Mouse (Mus musculus): ENCODE measurements around the gene Chst11. TPM values are rescaled to one million over a fixed set of nuclear protein-coding genes. Genes with fewer than 3 reads are reported as not detected.

Chst11 gene
- total RNA-seq, 1 experiment from 2014 or later = 31.9 TPM

- ATAC-seq (ENCODE audit: extremely low read depth, insufficient number of reproducible peaks, low FRiP score, poor library complexity, severe bottlenecking) = no peak
Observed at GRCm38 (mm10) chr10:83151896-83152685, 166.8 kb downstream of the Chst11 start.

GRCm38 (mm10) chr10:83152723-83153122 lies 167.4 kb downstream of the Chst11 start:
- no peak for ATAC-seq (ENCODE audit: extremely low read depth, insufficient number of reproducible peaks, low FRiP score, poor library complexity, severe bottlenecking)

GRCm38 (mm10) chr10:83153374-83153773 lies 168.1 kb downstream of the Chst11 start:
- ATAC-seq (ENCODE audit: extremely low read depth, insufficient number of reproducible peaks, low FRiP score, poor library complexity, severe bottlenecking) = no peak

- peak; percentile 82 for ATAC-seq (ENCODE audit: extremely low read depth, insufficient number of reproducible peaks, low FRiP score, poor library complexity, severe bottlenecking)
Observed at GRCm38 (mm10) chr10:83153887-83154286, 168.6 kb downstream of the Chst11 start.

GRCm38 (mm10) chr10:83157289-83157688 lies 172.0 kb downstream of the Chst11 start:
- ATAC-seq (ENCODE audit: extremely low read depth, insufficient number of reproducible peaks, low FRiP score, poor library complexity, severe bottlenecking) = no peak

- no peak for ATAC-seq (ENCODE audit: extremely low read depth, insufficient number of reproducible peaks, low FRiP score, poor library complexity, severe bottlenecking)
Observed at GRCm38 (mm10) chr10:83158322-83158721, 173.0 kb downstream of the Chst11 start.

- no peak for ATAC-seq (ENCODE audit: extremely low read depth, insufficient number of reproducible peaks, low FRiP score, poor library complexity, severe bottlenecking)
Observed at GRCm38 (mm10) chr10:83159229-83159628, 173.9 kb downstream of the Chst11 start.

- ATAC-seq (ENCODE audit: extremely low read depth, insufficient number of reproducible peaks, low FRiP score, poor library complexity, severe bottlenecking) = no peak
Observed at GRCm38 (mm10) chr10:83161656-83162365, 176.5 kb downstream of the Chst11 start.

GRCm38 (mm10) chr10:83163946-83164345 lies 178.6 kb downstream of the Chst11 start:
- ATAC-seq (ENCODE audit: extremely low read depth, insufficient number of reproducible peaks, low FRiP score, poor library complexity, severe bottlenecking) = no peak

- ATAC-seq (ENCODE audit: extremely low read depth, insufficient number of reproducible peaks, low FRiP score, poor library complexity, severe bottlenecking) = no peak
Observed at GRCm38 (mm10) chr10:83164901-83165435, 179.7 kb downstream of the Chst11 start.

GRCm38 (mm10) chr10:83165521-83166243 lies 180.4 kb downstream of the Chst11 start:
- no peak for ATAC-seq (ENCODE audit: extremely low read depth, insufficient number of reproducible peaks, low FRiP score, poor library complexity, severe bottlenecking)

GRCm38 (mm10) chr10:83166272-83166671 lies 181.0 kb downstream of the Chst11 start:
- ATAC-seq (ENCODE audit: extremely low read depth, insufficient number of reproducible peaks, low FRiP score, poor library complexity, severe bottlenecking) = no peak

GRCm38 (mm10) chr10:83167492-83167891 lies 182.2 kb downstream of the Chst11 start:
- ATAC-seq (ENCODE audit: extremely low read depth, insufficient number of reproducible peaks, low FRiP score, poor library complexity, severe bottlenecking) = no peak

- ATAC-seq (ENCODE audit: extremely low read depth, insufficient number of reproducible peaks, low FRiP score, poor library complexity, severe bottlenecking) = no peak
Observed at GRCm38 (mm10) chr10:83168303-83169056, 183.2 kb downstream of the Chst11 start.

- ATAC-seq (ENCODE audit: extremely low read depth, insufficient number of reproducible peaks, low FRiP score, poor library complexity, severe bottlenecking) = no peak
Observed at GRCm38 (mm10) chr10:83169554-83169953, 184.3 kb downstream of the Chst11 start.

- ATAC-seq (ENCODE audit: extremely low read depth, insufficient number of reproducible peaks, low FRiP score, poor library complexity, severe bottlenecking) = no peak
Observed at GRCm38 (mm10) chr10:83178151-83178550, 192.9 kb downstream of the Chst11 start.

- no peak for ATAC-seq (ENCODE audit: extremely low read depth, insufficient number of reproducible peaks, low FRiP score, poor library complexity, severe bottlenecking)
Observed at GRCm38 (mm10) chr10:83178661-83179060, 193.4 kb downstream of the Chst11 start.

- no peak for ATAC-seq (ENCODE audit: extremely low read depth, insufficient number of reproducible peaks, low FRiP score, poor library complexity, severe bottlenecking)
Observed at GRCm38 (mm10) chr10:83181831-83182572, 196.7 kb downstream of the Chst11 start.

All from neutrophil, adult 5-6 weeks (primary cell).